Mouse (Mus musculus): Measurements from ENCODE around the gene Mindy1.
A peak's percentile ranks its signal among the peaks of the same experiment; 100 is the strongest.

Mindy1 gene

GRCm38 (mm10) chr3:95294316-95294715, 13.2 kb downstream of the Mindy1 start:
- no peak for DNase-seq (ENCODE audit: low read depth, low spot score)

- no peak for DNase-seq (ENCODE audit: low read depth, low spot score)
These were observed 13.6 kb downstream of the Mindy1 start for GRCm38 (mm10) chr3:95294718-95295117.

GRCm38 (mm10) chr3:95295321-95296102, 14.4 kb downstream of the Mindy1 start:
- no peak for DNase-seq (ENCODE audit: low read depth, low spot score)

GRCm38 (mm10) chr3:95296103-95296469, 14.9 kb downstream of the Mindy1 start:
- DNase-seq (ENCODE audit: low read depth, low spot score): peak; percentile 75

GRCm38 (mm10) chr3:95298018-95298417, 16.9 kb downstream of the Mindy1 start:
- DNase-seq (ENCODE audit: low read depth, low spot score): no peak

- DNase-seq (ENCODE audit: low read depth, low spot score): no peak
These were observed 20.2 kb downstream of the Mindy1 start for GRCm38 (mm10) chr3:95301204-95301796.

GRCm38 (mm10) chr3:95306244-95306643, 25.1 kb downstream of the Mindy1 start:
- DNase-seq (ENCODE audit: low read depth, low spot score): no peak

GRCm38 (mm10) chr3:95307100-95307499, 26.0 kb downstream of the Mindy1 start, which contains the start of gene Anxa9:
Gene Anxa9 (minus strand): TSS chr3:95307176.
- DNase-seq (ENCODE audit: low read depth, low spot score): no peak

GRCm38 (mm10) chr3:95310496-95310895, 29.4 kb downstream of the Mindy1 start:
- DNase-seq (ENCODE audit: low read depth, low spot score): no peak

- DNase-seq (ENCODE audit: low read depth, low spot score): peak; percentile 70
These were observed 30.1 kb downstream of the Mindy1 start for GRCm38 (mm10) chr3:95310968-95311882.

- DNase-seq (ENCODE audit: low read depth, low spot score): peak; percentile 11
These were observed 31.5 kb downstream of the Mindy1 start for GRCm38 (mm10) chr3:95312623-95313022.

- DNase-seq (ENCODE audit: low read depth, low spot score): no peak
These were observed 32.3 kb downstream of the Mindy1 start for GRCm38 (mm10) chr3:95313476-95313875.

- no peak for DNase-seq (ENCODE audit: low read depth, low spot score)
These were observed 32.9 kb downstream of the Mindy1 start for GRCm38 (mm10) chr3:95314075-95314474.

- no peak for DNase-seq (ENCODE audit: low read depth, low spot score)
These were observed 33.4 kb downstream of the Mindy1 start, which contains the start of gene Cers2 for GRCm38 (mm10) chr3:95314486-95315093. Gene Cers2 (plus strand): TSS chr3:95314791.

- DNase-seq (ENCODE audit: low read depth, low spot score): peak; percentile 90
These were observed 34.1 kb downstream of the Mindy1 start for GRCm38 (mm10) chr3:95315094-95315843.

- DNase-seq (ENCODE audit: low read depth, low spot score): no peak
These were observed 34.9 kb downstream of the Mindy1 start for GRCm38 (mm10) chr3:95315844-95316550.

GRCm38 (mm10) chr3:95317414-95318080, 36.4 kb downstream of the Mindy1 start:
- peak; percentile 75 for DNase-seq (ENCODE audit: low read depth, low spot score)

GRCm38 (mm10) chr3:95318548-95318947, 37.4 kb downstream of the Mindy1 start:
- no peak for DNase-seq (ENCODE audit: low read depth, low spot score)

- no peak for DNase-seq (ENCODE audit: low read depth, low spot score)
These were observed 38.0 kb downstream of the Mindy1 start for GRCm38 (mm10) chr3:95319110-95319509.
